Mouse (Mus musculus): Measurements from ENCODE around the gene Iqcf3. TPM values are rescaled to one million over a fixed set of nuclear protein-coding genes. Genes with fewer than 3 reads are reported as not detected.
"Not testable (repeated sequence)": the region's sequence is repeated elsewhere in the genome, so short reads cannot be mapped to it uniquely, and the experiment has no call there.

The Iqcf3 gene
- polyA plus RNA-seq (2015; fragmentation: Nextera tagmentation; extraction: Ambion mirVana) = not detected in 2 replicates

- no peaks in the 10 kb centered on the region for H3K9me3 ChIP-seq
- no peaks in the 10 kb centered on the region for H3K36me3 ChIP-seq (replicated peaks)
- no peaks in the 10 kb centered on the region for H3K4me1 ChIP-seq
- H3K9ac ChIP-seq = no peak within 1 kb of the TSS
- no peak within 1 kb of the TSS for H3K27ac ChIP-seq
- 98% methylated on average over 5 of the region's 5 CpGs for WGBS
- no peak for ATAC-seq (replicated peaks)
- H3K4me2 ChIP-seq = no peak within 1 kb of the TSS
- no peak within 1 kb of the TSS for H3K4me3 ChIP-seq
- H3K27me3 ChIP-seq (replicated peaks) = no peaks in the 10 kb centered on the region
These were observed at the start of gene Iqcf3 for GRCm38 (mm10) chr9:106561531-106561930. Iqcf3 (minus strand) TSS chr9:106561631.

- no peak overlapping the region for H3K27ac ChIP-seq
- H3K9me3 ChIP-seq = no peaks in the 10 kb centered on the region
- no peaks in the 10 kb centered on the region for H3K4me1 ChIP-seq
- H3K27me3 ChIP-seq (replicated peaks) = no peaks in the 10 kb centered on the region
- no peak for ATAC-seq (replicated peaks)
- 83% methylated on average over 4 of the region's 4 CpGs for WGBS
- H3K4me2 ChIP-seq = no peak overlapping the region
- H3K36me3 ChIP-seq (replicated peaks) = no peaks in the 10 kb centered on the region
- no peak overlapping the region for H3K4me3 ChIP-seq
- H3K9ac ChIP-seq = no peak overlapping the region
These were observed 49.3 kb upstream of the Iqcf3 start for GRCm38 (mm10) chr9:106610727-106611126.

DNA sequence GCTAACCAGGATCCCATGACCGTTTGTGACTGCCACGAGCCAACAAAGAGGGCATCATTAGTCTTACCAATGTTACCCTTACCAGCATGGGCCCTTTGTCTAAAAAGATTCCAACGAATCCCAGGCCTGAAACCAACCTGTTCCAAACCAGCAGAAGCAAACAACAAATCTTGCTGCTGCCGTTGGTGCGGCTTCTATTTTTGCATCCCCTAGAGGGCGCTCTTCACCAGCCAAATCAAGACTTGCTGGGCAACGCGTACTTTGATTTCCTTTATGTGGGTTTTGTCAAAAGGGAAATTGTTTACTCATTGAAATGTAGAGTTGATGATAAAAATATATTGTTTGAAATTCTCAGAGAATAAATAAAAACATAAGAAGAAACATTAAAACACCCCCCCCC lies 39.1 kb upstream of the Iqcf3 start:
- no peak overlapping the region for H3K27ac ChIP-seq
- no peaks in the 10 kb centered on the region for H3K9me3 ChIP-seq

GRCm38 (mm10) chr9:106598466-106598865 lies 37.0 kb upstream of the Iqcf3 start:
- H3K4me1 ChIP-seq = no peaks in the 10 kb centered on the region

More for the DNA sequence above, 39.1 kb upstream of the Iqcf3 start:
- no peak overlapping the region for H3K4me2 ChIP-seq
- ATAC-seq (replicated peaks) = no peak
- H3K4me3 ChIP-seq = no peak overlapping the region
- H3K4me1 ChIP-seq = no peaks in the 10 kb centered on the region
- H3K27me3 ChIP-seq (replicated peaks) = no peaks in the 10 kb centered on the region
- H3K9ac ChIP-seq = no peak overlapping the region
- 24% methylated on average over 8 of the region's 8 CpGs for WGBS
- H3K36me3 ChIP-seq (replicated peaks) = no peaks in the 10 kb centered on the region

GRCm38 (mm10) chr9:106595836-106596235 lies 34.4 kb upstream of the Iqcf3 start:
- Histone ChIP-seq H3K27me3 (replicated peaks) (no peaks in the 10 kb centered on the region), H3K36me3 (replicated peaks) (no peaks in the 10 kb centered on the region), H3K9me3 (no peaks in the 10 kb centered on the region), H3K4me2 (no peak overlapping the region), H3K4me1 (no peaks in the 10 kb centered on the region), H3K4me3 (no peak overlapping the region), H3K9ac (no peak overlapping the region), H3K27ac (no peak overlapping the region)
- 69% methylated on average over 7 of the region's 7 CpGs for WGBS
- no peak for ATAC-seq (replicated peaks)

More at GRCm38 (mm10) chr9:106598466-106598865, 37.0 kb upstream of the Iqcf3 start:
- Histone ChIP-seq H3K36me3 (replicated peaks) (no peaks in the 10 kb centered on the region), H3K27ac (no peak overlapping the region), H3K4me3 (no peak overlapping the region), H3K9me3 (no peaks in the 10 kb centered on the region), H3K4me2 (no peak overlapping the region), H3K9ac (no peak overlapping the region), H3K27me3 (replicated peaks) (no peaks in the 10 kb centered on the region)
- ATAC-seq (replicated peaks) = no peak
- WGBS = 45% methylated on average over 7 of the region's 7 CpGs

- H3K4me2 ChIP-seq; H3K27me3 ChIP-seq (replicated peaks); H3K36me3 ChIP-seq (replicated peaks); H3K27ac ChIP-seq; ATAC-seq (replicated peaks); H3K4me1 ChIP-seq; H3K9ac ChIP-seq; H3K9me3 ChIP-seq; H3K4me3 ChIP-seq: not testable (repeated sequence)
- WGBS = 14% methylated on average over 4 of the region's 4 CpGs
These were observed 34.0 kb upstream of the Iqcf3 start for GRCm38 (mm10) chr9:106595402-106595801.

DNA sequence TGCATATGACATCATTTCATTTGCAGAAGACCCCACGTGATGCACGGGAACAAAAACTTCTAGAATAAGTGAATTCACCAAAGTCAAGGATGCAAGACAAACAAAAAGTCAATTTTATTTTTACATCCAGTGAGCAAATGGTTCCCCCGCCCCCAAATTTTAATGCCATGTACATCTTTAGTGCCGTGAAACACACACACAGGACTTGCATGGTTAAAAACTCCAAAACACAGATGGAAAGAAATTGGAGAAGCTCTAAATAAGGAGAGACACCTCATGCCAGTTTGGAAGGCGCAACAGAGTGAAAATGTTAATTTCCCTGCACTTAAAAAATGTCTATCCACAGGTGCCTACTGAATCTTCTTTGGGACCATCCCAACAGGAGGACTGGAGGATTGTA lies 30.7 kb upstream of the Iqcf3 start:
- ATAC-seq (replicated peaks) = no peak
- H3K9ac ChIP-seq = no peak overlapping the region
- no peaks in the 10 kb centered on the region for H3K27me3 ChIP-seq (replicated peaks)
- H3K27ac ChIP-seq = no peak overlapping the region
- H3K36me3 ChIP-seq (replicated peaks) = no peaks in the 10 kb centered on the region
- 94% methylated on average over 5 of the region's 5 CpGs for WGBS
- H3K9me3 ChIP-seq = no peaks in the 10 kb centered on the region
- no peak overlapping the region for H3K4me2 ChIP-seq
- no peaks in the 10 kb centered on the region for H3K4me1 ChIP-seq
- no peak overlapping the region for H3K4me3 ChIP-seq

- Histone ChIP-seq H3K9ac (no peak overlapping the region), H3K36me3 (replicated peaks) (no peaks in the 10 kb centered on the region), H3K9me3 (no peaks in the 10 kb centered on the region), H3K4me1 (no peaks in the 10 kb centered on the region), H3K27ac (no peak overlapping the region), H3K4me3 (no peak overlapping the region), H3K27me3 (replicated peaks) (no peaks in the 10 kb centered on the region), H3K4me2 (no peak overlapping the region)
- WGBS = 77% methylated on average over 1 of the region's 1 CpGs
- no peak for ATAC-seq (replicated peaks)
These were observed 21.1 kb upstream of the Iqcf3 start for GRCm38 (mm10) chr9:106582552-106582951.

DNA sequence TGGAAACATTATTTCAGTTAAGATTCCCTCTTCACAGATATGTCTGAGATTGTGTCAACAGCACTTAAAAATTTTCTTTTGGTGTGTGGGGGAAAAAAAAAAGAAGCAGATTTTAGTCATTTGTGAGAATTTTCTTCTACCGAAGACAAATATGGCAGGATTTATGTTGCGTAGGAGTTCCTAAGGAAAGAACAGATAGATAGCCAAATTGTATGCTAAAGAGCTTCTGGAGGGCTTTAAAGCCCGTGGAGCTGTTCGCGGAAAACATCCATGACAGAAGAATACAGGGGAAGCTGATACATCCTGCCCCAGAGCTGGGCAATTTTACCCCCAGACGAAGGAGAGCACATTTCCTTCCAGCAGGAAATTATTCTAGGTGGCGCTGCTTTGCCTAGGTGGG lies 18.6 kb upstream of the Iqcf3 start:
- no peak overlapping the region for H3K27ac ChIP-seq
- ATAC-seq (replicated peaks) = no peak
- H3K9me3 ChIP-seq = no peaks in the 10 kb centered on the region
- H3K4me3 ChIP-seq = no peak overlapping the region
- H3K27me3 ChIP-seq (replicated peaks) = no peaks in the 10 kb centered on the region
- no peak overlapping the region for H3K9ac ChIP-seq
- no peak overlapping the region for H3K4me2 ChIP-seq
- H3K36me3 ChIP-seq (replicated peaks) = no peaks in the 10 kb centered on the region
- no peaks in the 10 kb centered on the region for H3K4me1 ChIP-seq
- 84% methylated on average over 7 of the region's 7 CpGs for WGBS

DNA sequence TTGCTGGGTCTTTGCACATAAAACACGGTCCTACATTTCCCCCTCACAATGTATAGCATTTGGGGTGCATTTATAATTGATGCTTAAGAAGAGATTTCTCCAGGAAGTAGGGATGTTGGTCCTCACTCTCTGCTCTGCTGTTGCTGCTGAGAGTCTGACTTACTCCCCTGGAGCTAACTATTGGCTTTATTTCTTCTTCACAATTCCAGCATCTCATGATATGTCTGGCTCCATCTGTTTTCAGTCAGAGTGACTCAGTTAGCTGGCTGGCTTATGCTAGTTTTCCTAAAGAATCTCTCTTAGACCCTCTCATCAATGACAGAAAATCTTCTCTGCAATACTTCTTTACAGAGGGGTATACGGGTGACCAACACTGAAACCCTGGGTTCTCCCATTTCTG lies 14.7 kb upstream of the Iqcf3 start:
- H3K9me3 ChIP-seq = no peaks in the 10 kb centered on the region
- H3K4me1 ChIP-seq = no peaks in the 10 kb centered on the region
- H3K9ac ChIP-seq = no peak overlapping the region
- no peaks in the 10 kb centered on the region for H3K27me3 ChIP-seq (replicated peaks)
- no peak overlapping the region for H3K27ac ChIP-seq
- WGBS = 91% methylated on average over 2 of the region's 2 CpGs
- no peak overlapping the region for H3K4me3 ChIP-seq
- H3K36me3 ChIP-seq (replicated peaks) = no peaks in the 10 kb centered on the region
- H3K4me2 ChIP-seq = no peak overlapping the region
- no peak for ATAC-seq (replicated peaks)

DNA sequence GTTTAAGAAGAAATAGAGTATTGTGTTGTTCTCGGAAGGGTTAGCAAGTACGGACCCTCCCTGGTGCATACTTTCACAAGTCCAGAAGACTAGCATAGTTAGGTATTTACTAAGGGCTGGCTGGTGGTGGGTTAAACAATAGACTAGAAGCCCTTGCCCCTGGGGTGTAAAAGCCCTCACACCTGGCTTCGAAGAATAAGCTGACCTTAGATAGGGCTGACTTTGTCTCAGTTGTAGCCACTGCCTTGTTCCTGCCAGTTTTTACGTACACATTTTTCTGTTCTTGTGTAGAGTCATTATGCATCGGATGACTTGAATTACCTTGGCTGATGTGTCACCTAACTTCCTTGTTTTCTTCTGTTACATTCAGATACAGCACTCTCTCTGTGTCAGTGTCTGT lies 11.9 kb upstream of the Iqcf3 start:
- Histone ChIP-seq H3K4me3 (no peak overlapping the region), H3K4me2 (no peak overlapping the region), H3K27me3 (replicated peaks) (no peaks in the 10 kb centered on the region), H3K27ac (no peak overlapping the region), H3K36me3 (replicated peaks) (no peaks in the 10 kb centered on the region), H3K4me1 (no peaks in the 10 kb centered on the region), H3K9me3 (no peaks in the 10 kb centered on the region), H3K9ac (no peak overlapping the region)
- ATAC-seq (replicated peaks) = no peak
- 85% methylated on average over 5 of the region's 5 CpGs for WGBS

- Histone ChIP-seq H3K9me3 (no peaks in the 10 kb centered on the region), H3K4me1 (no peaks in the 10 kb centered on the region), H3K36me3 (replicated peaks) (no peaks in the 10 kb centered on the region), H3K27me3 (replicated peaks) (no peaks in the 10 kb centered on the region), H3K4me3 (no peak overlapping the region), H3K4me2 (no peak overlapping the region), H3K27ac (no peak overlapping the region), H3K9ac (no peak overlapping the region)
- no peak for ATAC-seq (replicated peaks)
- WGBS = 81% methylated on average over 2 of the region's 2 CpGs
These were observed 10.8 kb upstream of the Iqcf3 start for GRCm38 (mm10) chr9:106572186-106572585.

DNA sequence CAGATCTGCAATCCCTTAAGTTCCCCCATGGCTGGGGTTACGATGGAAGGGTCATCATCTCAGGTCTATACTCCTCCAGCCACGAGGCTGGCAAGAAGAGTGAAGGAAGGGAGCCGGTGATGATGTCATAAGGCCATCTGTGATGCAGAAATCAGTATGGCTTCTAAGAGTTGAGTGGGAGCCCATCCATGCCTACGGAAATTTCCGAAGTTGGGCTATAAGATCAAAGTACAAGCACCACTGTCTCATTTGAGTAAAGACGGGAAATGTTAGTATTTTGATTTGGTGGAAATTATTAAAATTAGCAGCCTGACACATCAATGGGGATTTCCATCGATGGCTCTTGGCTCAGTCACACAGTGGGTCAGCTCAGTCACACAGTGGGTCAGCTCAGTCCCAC lies 9.5 kb upstream of the Iqcf3 start, which contains the start of gene Iqcf4:
Gene Iqcf4 (minus strand): TSS at position 101 of the 400 bp plus-strand sequence.
- Histone ChIP-seq H3K9me3 (no peaks in the 10 kb centered on the region), H3K9ac (no peak within 1 kb of the TSS), H3K27me3 (replicated peaks) (no peaks in the 10 kb centered on the region), H3K4me3 (no peak within 1 kb of the TSS), H3K27ac (no peak within 1 kb of the TSS), H3K36me3 (replicated peaks) (no peaks in the 10 kb centered on the region), H3K4me2 (no peak within 1 kb of the TSS), H3K4me1 (no peaks in the 10 kb centered on the region)
- ATAC-seq (replicated peaks) = no peak
- 94% methylated on average over 7 of the region's 7 CpGs for WGBS
